14 mouse cellular contexts compared by ENCODE assay signal in the genomic region with DNA sequence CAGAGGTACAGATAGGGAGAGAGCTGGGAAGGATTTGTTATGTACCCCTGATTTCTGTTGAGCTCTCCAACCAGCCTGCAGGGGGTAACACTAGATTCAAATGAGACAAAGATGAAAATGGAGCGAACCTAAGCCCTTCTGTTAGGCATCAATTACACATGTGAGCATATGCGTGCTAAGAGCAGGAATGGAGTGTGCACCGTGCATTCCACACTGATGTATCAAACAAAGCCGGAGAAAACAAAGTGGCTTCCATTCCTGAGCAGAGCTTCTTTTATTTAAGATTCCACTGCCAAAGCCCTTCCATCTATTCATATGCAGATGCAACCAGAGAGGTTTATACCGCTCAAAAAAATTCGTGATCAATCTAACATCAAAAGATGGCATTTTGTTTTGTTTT.
DNase-seq lines count a peak whose midpoint lies in the region; ATAC-seq and TF ChIP-seq lines count a peak whose summit lies in the region.
"Had no signal": no experiment of that assay in that cellular context is flagged by ENCODE, and none has a peak within 500 bp of the region (broad histone marks: within the 10 kb centered on the region; RNA-seq: fewer than 3 reads in every experiment).

No protein-coding gene starts in this region.

- H3K4me3 ChIP-seq in forebrain, postnatal 0 days (ENCODE audit: low read depth, low read length), result no peak overlapping the region
- H3K4me3 ChIP-seq in midbrain, embryonic 14.5 days (replicated peaks; ENCODE audit: low read depth, low read length), result no peak overlapping the region
- no peak overlapping the region for H3K4me3 ChIP-seq in heart, embryonic 12.5 days
- H3K4me3 ChIP-seq: heart, embryonic 10.5 days; intestine, embryonic 15.5 days; limb, embryonic 15.5 days had no signal

- peak; percentile 11; the same call in 1 of the 2 replicates for ATAC-seq in frontal cortex, adult (ENCODE audit: low TSS enrichment)
- ATAC-seq in forebrain, postnatal 0 days, result peak; percentile 81
- ATAC-seq in midbrain, embryonic 14.5 days (ENCODE audit: low FRiP score, low TSS enrichment), result no peak; the same call in 1 of the 2 replicates
- no peak for ATAC-seq in heart, embryonic 12.5 days (ENCODE audit: insufficient number of reproducible peaks, low FRiP score)
- ATAC-seq: intestine, embryonic 15.5 days; liver, postnatal 0 days had no signal

- H3K27me3 ChIP-seq in forebrain, postnatal 0 days (ENCODE audit: insufficient read depth, low read length), result no peaks in the 10 kb centered on the region
- H3K27me3 ChIP-seq in midbrain, embryonic 14.5 days (ENCODE audit: control insufficient read depth, insufficient read depth, low read length), result no peaks in the 10 kb centered on the region
- no peaks in the 10 kb centered on the region for H3K27me3 ChIP-seq in heart, embryonic 12.5 days (replicated peaks)
- H3K27me3 ChIP-seq: CH12.LX; intestine, embryonic 15.5 days; limb, embryonic 15.5 days had no signal

- H3K9ac ChIP-seq in forebrain, postnatal 0 days, result no peak overlapping the region
- no peak overlapping the region for H3K9ac ChIP-seq in midbrain, embryonic 14.5 days (replicated peaks; ENCODE audit: low read length)
- no peak overlapping the region for H3K9ac ChIP-seq in heart, embryonic 12.5 days
- H3K9ac ChIP-seq: intestine, embryonic 15.5 days; limb, embryonic 15.5 days; liver, postnatal 0 days had no signal

- H3K27ac ChIP-seq in forebrain, postnatal 0 days (ENCODE audit: low read depth, low read length), result no peak overlapping the region
- H3K27ac ChIP-seq in midbrain, embryonic 14.5 days (replicated peaks; ENCODE audit: low read depth, low read length), result no peak overlapping the region
- no peak overlapping the region for H3K27ac ChIP-seq in heart, embryonic 12.5 days (ENCODE audit: poor library complexity, severe bottlenecking)
- H3K27ac ChIP-seq: heart, embryonic 10.5 days; intestine, embryonic 15.5 days; limb, embryonic 15.5 days had no signal

- WGBS in forebrain, postnatal 0 days, result 7% methylated on average over 6 of the region's 6 CpGs
- 6% methylated on average over 6 of the region's 6 CpGs for WGBS in midbrain, embryonic 14.5 days
- 59% methylated on average over 6 of the region's 6 CpGs for WGBS in heart, embryonic 12.5 days

- H3K36me3 ChIP-seq in forebrain, postnatal 0 days (ENCODE audit: insufficient read depth), result no peaks in the 10 kb centered on the region
- no peaks in the 10 kb centered on the region for H3K36me3 ChIP-seq in midbrain, embryonic 14.5 days (ENCODE audit: control insufficient read depth, insufficient read depth, low read length)
- no peaks in the 10 kb centered on the region for H3K36me3 ChIP-seq in heart, embryonic 12.5 days
- H3K36me3 ChIP-seq: heart, embryonic 10.5 days; intestine, embryonic 15.5 days; limb, embryonic 15.5 days had no signal

- no peak for TF ChIP-seq CTCF in brain, embryonic 14.5 days (IDR thresholded peaks at IDR 0.05; ENCODE audit: borderline replicate concordance, extremely low read depth, insufficient read depth, insufficient read length)
- no peak for TF ChIP-seq CTCF in forebrain, postnatal 0 days (IDR thresholded peaks at IDR 0.05; ENCODE audit: low read depth)

- no peaks in the 10 kb centered on the region for H3K9me3 ChIP-seq in forebrain, postnatal 0 days (ENCODE audit: low read length)
- H3K9me3 ChIP-seq in midbrain, embryonic 14.5 days (ENCODE audit: control insufficient read depth, low read length), result no peaks in the 10 kb centered on the region
- no peaks in the 10 kb centered on the region for H3K9me3 ChIP-seq in heart, embryonic 12.5 days (replicated peaks)
- H3K9me3 ChIP-seq: heart, embryonic 10.5 days; intestine, embryonic 15.5 days; limb, embryonic 15.5 days had no signal

- no peak for TF ChIP-seq POLR2A in brain, embryonic 14.5 days (IDR thresholded peaks at IDR 0.05; ENCODE audit: borderline replicate concordance, extremely low read depth, insufficient read depth, insufficient read length, poor library complexity, severe bottlenecking)

- H3K4me1 ChIP-seq in forebrain, postnatal 0 days (ENCODE audit: insufficient read depth), result peaks cover 9% of the 10 kb centered on the region; the same call in 1 of the 2 replicates
- peaks cover 14% of the 10 kb centered on the region; the same call in 1 of the 2 replicates for H3K4me1 ChIP-seq in midbrain, embryonic 14.5 days (ENCODE audit: control insufficient read depth, insufficient read depth, low read length)
- H3K4me1 ChIP-seq in heart, embryonic 12.5 days (replicated peaks), result no peaks in the 10 kb centered on the region
- H3K4me1 ChIP-seq: heart, embryonic 10.5 days; intestine, embryonic 15.5 days; limb, embryonic 15.5 days had no signal

- no peak overlapping the region for H3K4me2 ChIP-seq in forebrain, postnatal 0 days (ENCODE audit: low read depth)
- 0 out of 2 replicates have a peak overlapping the region, but pooled peaks have one; percentile 15 for H3K4me2 ChIP-seq in midbrain, embryonic 14.5 days (ENCODE audit: low read length)
- no peak overlapping the region for H3K4me2 ChIP-seq in heart, embryonic 12.5 days
- H3K4me2 ChIP-seq: intestine, embryonic 15.5 days; limb, embryonic 15.5 days had no signal

- DNase-seq in frontal cortex, adult 2 months (ENCODE audit: extremely low spot score in 1 of 2, low spot score in 1 of 2), result no peak
- DNase-seq in brain, embryonic 14.5 days (ENCODE audit: low read depth), result peak; percentile 65
- peak; percentile 25 for DNase-seq in forebrain, postnatal 0 days
- DNase-seq in midbrain, embryonic 14.5 days, result peak; percentile 49
- DNase-seq in c-Kit-positive CD71-positive TER-119-positive erythroid progenitor cells, embryonic 14.5 days (ENCODE audit: low spot score), result no peak
- no peak for DNase-seq in ovary, postnatal 36 days (ENCODE audit: low spot score)
- DNase-seq: cerebellum, adult 8-10 months; liver, postnatal 0 days had no signal

Comparison
In these comparisons a context has a peak if more than half of its experiments do, and no peak if none do; other contexts are left out.
1. ATAC-seq: peak in frontal cortex, adult (single experiment) and forebrain, postnatal 0 days (single experiment); none in midbrain, embryonic 14.5 days (single experiment) and heart, embryonic 12.5 days (single experiment).
2. DNase-seq: peak in brain, embryonic 14.5 days (single experiment), forebrain, postnatal 0 days (single experiment) and midbrain, embryonic 14.5 days (single experiment); none in frontal cortex, adult 2 months (0 of 2), c-Kit-positive CD71-positive TER-119-positive erythroid progenitor cells, embryonic 14.5 days (single experiment) and ovary, postnatal 36 days (single experiment).